Mouse (Mus musculus) kidney, postnatal 25 days (tissue): ENCODE measurements around the gene Ccdc194.

ENCODE experiments used
- DNase-seq, 2 experiments: peaks; one replicate each; pipeline ENCODE4 v3.0.0; 2021; ENCODE audit warnings: mixed read lengths in 2 of 2

Gene Ccdc194

DNA sequence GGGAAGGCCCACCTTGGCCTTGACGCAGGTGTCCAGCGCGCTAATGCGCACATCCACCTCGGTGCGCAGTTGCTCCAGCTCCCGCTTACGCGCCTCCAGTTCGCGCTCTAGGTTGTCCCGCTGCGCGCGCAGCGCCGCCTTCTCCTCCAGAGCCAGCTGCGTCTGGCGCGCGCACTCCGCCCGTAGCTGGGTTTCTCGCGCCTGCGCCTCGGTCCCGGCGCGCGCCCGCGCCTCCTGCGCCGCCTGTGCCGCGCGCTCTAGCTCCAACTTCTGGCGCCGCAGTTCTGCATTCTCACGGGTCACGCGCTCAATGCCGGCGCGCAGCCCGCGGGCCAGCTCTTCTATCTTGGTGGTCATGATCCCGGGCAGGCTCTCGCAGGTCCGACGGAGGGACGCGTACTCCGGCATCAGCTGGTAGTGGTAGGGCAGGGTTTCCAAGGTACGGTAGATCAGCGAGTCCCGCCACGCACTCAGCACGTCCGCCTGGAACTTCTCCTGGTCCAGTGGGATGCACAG is 17.9 kb downstream of the Ccdc194 start:
- DNase-seq = peak; percentile 78 to 89

DNA sequence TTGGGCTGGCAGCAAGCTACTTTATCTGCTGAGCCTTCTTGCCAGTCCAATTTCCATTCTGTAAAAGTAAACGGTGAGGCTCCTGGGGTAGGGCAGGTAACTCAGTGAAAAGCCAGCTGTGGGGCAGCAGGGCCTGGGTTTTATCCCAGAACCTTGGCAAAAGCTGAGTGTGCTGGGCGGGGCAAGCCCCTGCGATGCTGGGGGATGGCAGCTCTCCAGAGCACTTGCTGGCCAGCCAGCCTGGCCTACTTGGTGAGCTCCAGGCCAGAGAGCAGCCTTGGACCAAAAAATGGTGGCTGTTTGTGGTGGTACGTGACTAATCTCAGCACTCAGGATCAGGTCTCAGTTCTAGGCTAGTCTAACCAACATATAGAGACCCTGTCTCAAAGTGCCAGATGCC is 19.5 kb downstream of the Ccdc194 start:
- peak in 1 of 2 experiments; percentile 48 for DNase-seq

DNA sequence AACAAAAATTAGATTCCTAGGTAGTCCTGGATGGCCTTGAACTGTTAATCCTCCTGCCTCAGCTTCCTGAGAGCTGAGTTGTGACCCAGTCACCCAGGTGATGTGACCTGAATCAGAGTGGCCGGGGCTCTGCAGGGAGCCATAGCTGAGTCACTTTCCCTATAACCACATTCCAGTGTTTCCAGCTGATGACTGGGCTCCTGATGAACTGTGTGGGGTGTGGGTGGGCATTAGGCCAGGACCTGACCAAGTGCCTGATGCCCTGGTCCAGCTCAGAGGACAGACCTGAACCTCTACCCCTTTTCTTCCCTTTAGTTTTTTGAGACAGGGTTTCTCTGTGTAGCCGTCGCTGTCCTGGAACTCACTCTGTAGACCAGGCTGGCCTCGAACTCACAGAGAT is 20.2 kb downstream of the Ccdc194 start:
- DNase-seq = no peak

DNA sequence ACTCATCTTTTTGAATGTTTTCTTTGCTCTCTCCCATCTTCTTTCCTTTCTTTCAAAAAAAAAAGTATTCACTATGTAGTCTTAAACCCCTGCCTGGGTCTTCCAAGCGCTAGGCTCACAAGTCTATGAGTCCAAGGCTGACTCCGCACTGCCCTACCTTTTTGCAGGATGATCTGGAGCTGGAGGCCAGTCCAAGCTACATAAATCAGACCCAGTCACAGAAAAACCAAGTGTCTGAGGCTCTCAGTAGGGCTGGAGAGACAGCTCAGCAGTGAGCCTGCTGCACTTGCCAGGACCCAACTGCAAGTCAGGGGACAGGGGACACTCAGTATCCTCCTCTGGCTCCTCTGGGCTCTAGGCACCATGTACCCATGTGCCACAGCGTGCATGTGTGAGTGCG is 21.2 kb downstream of the Ccdc194 start:
- DNase-seq = no peak

DNA sequence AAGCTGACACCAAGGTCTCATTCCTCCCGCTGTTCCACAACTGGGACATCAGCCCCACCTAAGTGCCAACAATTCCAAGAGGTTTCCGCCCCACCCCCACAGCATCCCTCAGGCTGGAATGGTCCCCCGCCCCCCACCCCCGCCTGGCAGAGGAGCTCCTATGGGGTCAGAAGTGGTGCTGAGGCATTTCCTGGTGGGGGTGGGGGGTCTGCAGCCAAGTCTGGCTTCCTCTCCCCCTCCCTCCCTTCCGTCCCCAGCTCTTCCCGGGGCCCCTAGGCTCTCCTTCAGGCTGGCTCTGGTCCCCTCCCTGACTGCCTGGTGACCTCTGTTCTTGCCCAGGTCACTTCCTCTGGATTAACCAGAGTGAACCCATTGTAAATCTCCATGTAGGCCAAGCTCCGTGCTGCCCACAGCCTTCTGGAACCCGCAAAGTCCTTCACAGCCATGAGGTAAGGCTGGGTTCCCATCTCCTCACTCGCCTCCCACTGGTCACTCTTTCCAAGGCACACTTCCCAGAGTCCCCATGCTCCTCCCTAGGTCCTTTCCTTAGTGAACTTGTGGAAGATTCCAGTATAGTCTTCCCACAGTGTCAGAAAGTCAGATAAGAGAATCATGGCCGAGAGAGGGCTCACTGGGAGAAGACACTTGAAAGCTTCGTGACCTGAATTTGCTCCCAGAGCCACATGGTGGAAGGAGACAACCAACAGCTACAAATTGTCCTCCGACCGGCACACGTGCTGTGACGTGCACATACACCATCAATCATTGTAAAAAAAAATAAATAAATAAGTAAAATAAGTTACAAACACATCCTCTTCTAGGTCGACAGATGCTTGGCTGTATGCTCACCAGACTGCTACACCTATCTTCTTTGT is 26.5 kb downstream of the Ccdc194 start:
- peak; percentile 86 to 87 for DNase-seq

DNA sequence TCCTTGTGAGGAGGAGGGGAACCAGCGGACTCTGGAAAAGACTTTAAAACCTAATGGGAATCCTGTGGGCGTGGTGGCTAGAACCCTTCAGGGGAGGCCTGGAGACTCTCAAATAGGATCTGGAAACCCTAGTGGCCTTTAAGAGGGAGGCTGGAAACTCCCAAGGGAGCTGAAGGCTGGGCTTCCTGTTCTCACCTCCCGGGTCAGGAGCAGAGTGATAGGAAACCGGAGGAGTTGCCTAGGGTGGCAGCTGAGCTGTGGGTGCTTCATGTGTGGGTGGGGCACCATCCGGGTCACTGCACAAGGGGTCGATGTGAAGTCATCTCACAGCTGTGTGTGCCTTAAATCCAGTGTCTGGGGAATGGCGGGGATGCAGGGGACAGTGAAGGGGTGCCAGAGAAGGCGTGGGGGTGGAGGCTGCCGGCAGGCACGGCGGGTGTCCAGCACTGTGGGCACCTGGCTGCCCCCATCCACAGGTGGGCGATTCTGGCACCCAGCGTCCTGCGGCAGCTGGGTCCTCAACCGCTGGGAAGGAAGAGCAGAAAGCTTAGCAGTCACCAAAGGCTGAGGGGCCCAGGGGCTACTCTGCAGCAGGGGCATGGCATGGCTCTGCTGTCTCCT is 27.5 kb downstream of the Ccdc194 start:
- peak; percentile 72 to 87 for DNase-seq

DNA sequence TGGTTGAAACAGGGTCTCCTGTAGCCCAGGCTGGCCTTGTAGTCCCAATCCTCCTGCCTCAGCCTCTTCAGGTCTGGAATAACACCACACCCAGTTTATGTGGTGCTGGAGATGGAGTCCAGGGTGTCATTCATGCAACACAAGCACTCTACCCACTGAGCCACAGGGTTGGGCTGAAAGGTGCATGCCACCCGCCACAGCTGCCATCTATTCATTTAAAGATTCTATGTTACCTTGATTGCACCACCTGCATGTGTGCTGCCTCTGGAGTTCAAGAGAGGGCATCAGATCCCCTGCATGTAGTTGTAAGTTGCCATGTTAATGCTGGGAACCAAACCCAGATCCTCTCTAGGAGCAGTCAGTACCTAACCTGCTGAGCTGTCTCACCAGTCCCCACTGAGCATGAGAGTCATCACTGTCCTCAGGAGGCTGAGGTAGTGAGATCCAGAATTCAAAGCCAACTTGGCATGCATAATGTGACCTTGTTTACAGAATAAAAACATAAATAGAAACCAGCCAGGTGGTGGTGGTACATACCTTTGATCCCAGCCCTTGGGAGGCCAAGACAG is 28.4 kb downstream of the Ccdc194 start:
- DNase-seq = no peak

DNA sequence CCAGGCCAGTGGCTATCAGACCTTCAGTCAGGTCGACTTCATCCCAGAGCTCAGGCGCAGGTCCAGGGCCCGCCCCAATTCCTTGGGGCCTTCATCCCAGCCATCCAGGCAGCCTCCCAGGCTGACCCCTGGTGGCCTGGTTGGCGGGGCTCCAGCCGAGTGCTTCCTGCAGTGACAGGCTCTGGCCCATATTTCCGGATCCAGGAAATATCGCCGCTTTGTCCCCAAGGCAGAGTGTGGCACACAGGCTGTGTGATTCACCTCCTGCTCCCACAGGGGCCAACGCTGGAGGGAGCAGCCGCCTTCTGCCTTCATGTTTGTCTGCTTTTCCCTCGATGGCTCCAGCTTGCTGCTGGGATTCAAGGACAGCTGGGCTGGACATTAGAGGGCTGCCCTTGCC is 29.0 kb downstream of the Ccdc194 start:
- peak; percentile 96 to 97 for DNase-seq

DNA sequence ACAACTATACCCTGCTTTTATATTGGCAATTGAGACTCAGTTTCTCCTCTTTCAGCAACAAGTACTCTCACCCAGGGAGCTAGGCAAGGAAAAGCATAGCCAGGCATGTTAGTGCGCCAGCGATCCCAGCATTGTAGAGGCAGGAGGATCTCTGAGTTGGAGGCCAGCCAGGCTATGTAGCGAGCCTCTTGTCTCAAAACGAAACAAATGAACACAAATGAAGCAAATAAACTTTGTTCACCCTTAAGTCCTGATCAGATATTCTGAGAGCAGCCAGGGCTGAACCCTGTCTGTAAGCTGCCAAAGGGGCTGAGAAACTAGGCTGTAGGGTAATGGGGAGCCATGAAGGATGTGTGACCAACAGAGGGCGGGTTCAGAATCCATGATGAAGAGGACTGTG is 29.7 kb downstream of the Ccdc194 start:
- DNase-seq = peak; percentile 58 to 63

DNA sequence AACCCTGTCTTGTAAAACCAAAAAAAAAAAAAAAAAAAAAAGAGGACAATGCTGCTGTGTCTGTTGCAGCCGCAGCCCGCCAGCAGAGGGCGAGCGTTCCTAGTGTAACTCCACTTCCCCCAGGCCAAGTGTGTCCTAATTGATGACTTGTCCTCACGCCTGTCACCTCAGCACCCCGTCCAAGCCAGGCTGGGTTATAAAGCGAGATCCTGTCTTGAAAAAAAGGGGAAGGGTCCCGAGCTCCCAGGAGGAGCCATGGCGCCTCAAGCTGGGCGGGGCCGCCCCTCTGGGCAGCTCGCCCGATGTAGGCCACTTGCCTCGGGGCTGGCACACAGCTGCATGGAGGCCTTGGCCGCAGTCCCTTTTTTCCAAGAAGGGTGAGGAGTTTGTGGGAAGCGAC is 30.5 kb downstream of the Ccdc194 start:
- DNase-seq = peak; percentile 89 to 94

DNA sequence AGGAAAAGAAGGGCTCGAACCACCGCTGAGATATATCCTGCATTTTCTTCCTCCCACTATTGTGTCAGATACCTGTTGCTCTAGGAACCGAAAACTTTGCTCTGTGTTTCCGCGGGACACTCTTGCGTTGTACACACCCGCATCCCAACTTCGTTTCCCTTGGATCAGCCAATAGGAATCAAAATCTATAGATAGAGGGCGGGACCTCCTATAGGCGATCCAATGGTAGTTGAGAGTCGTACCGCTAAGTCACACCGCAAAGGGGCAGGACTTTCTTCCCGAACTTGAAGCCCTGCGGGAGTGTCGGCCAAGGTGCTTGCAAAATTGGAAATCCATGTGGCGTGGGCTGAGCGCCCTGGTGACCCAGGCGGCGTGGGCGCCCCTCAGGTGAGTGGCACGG is 37.1 kb downstream of the Ccdc194 start:
- peak; percentile 85 to 92 for DNase-seq

DNA sequence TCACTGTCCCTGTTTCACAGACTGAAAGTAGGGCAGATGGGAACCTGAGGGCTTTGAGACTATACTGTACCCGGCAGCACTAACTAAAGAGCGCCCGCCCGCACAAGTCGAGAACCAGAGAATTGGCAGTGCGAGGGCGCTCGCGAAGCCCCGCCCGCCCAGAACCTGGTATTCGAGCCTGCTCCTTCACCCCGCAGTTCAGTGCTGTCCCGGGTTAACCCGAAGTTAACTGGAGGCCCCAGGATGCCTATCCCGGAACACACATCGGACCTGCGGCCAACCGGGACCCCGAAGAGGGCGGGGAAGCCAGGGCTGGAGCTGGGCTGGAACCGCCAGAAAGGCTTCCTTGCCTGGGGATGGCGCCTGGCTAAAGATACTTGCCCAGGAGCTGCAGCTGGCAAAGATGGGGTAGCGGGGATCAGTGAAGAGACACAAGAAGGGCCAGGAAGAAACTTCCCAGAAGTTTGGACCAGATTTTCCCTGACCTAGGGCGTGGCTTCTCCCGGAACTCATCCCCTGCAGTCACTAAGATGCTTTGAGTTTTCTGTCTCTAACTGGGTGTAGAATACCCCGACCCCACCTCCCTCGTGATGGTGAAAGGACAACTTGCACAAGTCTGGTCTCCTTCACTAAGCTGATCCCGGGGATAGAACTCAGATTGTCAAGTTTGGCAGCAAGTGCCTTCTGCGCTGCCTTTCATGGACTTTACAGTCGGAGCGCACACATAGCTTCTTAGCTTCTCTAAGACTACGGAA is 37.6 kb downstream of the Ccdc194 start, which contains the start of gene Gtpbp3:
TSS of gene Gtpbp3 (plus strand) at position 413 of the 755 bp plus-strand sequence.
- peak; percentile 89 to 94 for DNase-seq

DNA sequence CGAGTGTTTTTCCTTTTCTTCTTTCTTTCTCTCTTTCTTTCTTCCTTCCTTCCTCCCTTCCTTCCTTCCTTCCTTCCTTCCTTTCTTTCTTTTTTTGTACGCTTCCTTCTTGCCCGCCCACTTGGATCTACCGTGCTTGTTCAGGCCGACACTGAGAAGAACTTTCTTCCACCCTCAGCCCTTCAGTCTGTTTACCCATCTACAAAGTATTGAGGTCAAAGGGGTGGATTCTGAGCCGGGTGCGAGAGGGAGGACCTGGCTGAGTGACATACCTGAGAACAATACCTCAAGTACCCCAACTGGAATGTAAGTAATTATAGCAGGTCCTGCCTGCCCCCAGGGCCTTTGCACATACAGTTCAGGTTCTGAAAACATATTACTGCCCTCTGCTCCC is 39.4 kb downstream of the Ccdc194 start:
- no peak for DNase-seq

DNA sequence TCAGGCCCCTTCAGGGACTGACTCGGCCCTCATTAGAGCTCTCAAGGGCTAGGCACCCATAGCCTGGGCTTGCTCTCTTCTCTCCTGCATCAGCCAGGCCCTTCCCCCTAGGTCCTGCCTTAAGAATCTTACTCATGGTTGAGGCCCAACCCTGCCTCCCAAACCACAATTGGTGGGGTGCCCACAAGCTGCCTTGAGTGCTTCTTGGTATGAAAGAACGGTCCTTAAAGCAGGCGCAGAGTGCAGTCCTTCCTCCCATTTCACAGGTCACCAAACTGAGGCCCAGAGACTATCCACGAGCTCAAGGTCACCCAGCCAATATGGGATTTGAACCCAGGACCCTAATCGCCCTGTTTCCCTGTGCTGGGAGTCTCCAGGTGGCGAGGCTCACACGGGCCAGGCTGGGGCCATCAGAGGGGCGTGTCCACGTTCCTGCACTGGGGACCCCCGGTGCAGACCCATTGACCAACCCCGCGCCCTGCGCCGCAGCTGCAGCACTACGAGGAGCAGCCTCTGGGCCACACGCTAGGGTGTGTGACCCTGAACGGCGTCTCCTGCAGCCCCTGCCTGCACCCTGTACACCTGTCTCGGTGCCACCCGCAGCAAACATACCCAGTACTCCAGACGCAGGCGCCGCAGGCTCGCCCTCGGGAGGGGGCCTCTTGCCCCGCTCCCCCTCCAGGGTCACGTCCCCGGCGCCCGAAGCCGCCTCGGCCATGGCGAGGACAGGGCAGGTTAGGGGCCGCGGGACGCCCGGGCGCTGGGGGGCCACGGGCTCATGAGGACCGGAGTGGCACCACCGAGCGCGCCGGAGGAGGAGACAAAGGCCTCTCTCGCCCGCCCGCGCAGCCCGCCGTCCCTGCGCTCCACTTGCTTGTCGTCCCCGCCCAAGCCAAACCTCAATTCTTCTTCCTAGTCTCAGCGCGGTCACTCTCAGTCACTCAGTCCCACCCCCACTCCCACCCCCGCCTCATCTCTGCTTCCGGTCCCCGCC is 40.1 kb downstream of the Ccdc194 start, which contains the start of gene Ano8:
TSS of gene Ano8 (minus strand) at position 822 of the 994 bp plus-strand sequence.
- DNase-seq = peak; percentile 89 to 95

DNA sequence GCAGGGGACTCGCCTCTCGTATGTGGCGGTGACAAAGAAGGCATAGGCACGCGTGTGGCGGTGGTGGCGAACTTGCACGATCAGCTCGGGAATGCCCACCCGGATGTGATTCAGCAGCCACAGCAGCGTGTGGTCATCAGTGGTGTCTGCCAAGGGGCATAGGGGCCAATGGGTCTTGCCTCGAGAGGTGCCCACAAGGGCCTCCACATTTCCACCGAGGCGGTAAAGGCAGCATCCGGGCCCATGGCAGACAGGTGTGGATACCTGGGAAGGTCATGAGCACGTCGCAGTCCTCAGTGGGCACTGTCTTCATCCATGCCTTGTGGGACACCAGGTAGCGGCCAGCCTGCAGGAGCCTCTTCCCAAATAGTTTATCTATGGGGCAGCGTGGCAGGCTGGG is 40.8 kb downstream of the Ccdc194 start:
- no peak for DNase-seq

DNA sequence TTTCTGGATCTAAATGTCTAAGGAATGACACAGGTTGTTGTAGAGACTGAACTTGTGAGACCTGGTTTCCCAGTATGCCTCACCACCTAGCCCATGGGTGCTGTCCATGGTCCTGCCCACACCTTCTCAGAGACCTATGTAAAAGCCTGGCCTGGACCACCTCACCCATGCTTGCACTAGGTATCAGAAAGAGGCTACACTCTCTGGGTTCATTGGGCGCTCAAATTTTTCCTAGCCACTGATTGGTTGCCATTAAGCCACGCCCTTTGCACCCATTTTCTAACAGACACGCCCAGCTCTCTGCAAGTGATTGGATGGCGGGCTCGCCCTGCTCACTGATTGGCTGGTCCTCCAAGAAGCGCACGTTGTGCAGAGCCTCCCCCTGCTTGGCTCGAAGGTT is 41.6 kb downstream of the Ccdc194 start:
- DNase-seq = peak; percentile 65 to 79

DNA sequence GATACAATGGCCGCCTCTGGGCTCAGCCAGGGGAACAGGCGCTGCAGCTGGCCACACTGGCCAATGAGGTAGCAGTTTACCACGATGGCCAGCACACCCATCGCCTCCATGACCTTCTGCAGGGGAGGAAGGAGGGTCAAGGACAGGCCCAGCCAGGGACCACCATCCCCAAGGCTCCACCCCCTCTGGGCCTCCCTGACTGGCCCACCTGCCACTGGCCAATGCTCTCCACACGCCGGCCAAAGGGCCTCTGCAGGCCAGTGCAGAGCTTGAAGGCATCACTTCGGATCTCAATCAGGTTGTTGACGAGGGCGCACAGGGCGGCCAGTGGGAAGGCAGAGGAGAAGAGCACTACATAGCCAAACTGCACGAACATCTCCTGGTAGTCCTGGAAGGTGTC is 46.6 kb downstream of the Ccdc194 start:
- no peak for DNase-seq

DNA sequence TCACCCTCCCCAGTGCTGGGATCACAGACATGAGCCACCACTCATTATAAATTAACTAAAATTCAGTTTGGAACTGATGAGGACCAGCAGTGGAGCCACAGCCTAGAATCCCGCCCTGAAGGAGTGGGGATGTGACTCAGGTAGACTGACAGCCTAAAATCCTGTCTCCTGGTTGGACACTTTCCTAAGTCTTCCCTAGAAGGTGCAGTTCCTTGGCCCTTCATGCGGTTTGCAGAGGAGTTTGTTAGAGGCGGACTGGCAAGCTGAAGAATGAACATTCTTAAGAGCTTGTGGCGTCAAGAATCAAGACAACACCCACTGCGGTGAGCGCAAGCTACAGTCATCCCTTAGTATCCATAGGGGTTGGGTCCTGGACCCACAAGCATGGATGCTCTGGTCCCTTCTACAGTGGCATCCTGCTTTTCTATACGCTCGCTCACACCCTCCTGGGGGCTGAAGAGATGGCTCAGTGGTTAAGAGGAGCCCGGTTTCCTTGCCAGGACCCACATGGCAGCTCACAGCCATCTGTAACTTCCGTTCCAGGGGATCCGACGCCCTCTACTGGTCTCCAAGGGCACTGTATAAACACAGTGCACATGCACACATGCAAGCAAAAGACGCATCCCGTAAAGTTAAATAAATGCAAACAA is 48.2 kb downstream of the Ccdc194 start:
- no peak for DNase-seq

DNA sequence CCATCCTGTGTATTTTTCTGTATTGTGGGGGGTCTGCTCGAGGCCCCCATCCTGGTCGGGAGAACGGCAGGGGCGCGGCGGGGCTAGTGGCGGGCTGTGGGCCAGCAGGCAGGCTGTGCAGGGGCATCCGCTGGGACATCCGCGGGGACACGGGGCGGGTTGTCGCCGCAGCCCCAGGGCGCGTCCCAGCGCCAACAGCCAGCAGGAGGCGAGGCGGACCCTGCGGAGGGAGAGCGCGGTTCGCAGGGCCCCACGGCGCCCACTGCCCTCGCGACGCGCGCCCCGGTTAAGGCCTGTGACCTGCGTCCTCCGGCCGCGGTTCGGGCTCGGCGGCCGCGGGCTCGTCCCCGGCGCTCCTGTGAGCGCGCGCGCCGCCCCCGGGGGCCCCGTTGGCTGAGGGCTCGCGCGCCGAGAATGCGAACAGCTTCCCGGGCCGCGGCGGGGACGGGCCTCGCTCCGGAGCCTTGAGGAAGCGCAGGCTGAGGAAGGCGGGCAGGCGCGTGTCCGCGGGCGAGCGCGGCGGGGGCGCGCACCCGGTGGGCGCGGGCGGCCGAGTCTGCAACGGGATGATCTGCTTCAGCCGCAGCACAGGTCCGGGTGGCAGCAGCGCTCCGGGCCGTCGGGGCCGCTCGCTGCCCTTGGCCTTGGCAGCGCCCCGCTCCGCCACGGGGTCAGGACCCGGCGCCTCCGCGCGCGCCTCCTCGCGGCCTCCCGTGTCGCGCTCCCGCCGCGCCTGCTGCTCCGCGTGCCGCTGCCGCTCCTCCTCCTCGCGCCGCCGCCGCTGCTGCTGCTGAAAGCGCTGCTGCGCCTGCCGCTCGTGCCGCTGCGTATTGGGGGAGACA is 49.2 kb downstream of the Ccdc194 start:
- DNase-seq = peak; percentile 78 to 93

DNA sequence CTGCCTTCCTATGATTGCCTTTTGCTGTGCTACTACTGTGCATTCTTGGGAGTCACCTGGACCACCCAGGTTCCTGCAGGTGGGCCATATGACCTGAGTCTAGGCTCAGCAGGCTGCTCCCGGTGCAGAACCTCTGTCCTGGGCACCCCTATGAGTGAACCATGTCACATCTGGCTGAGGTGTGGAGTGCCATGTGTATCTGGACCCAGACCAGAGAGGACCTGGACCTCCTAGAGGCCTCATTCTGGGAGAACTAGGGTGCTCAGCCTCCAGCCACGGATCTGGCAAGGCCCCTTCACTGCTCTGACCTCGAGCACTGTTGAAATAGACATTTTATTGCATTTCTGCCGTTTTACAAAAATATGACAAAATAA is 49.8 kb downstream of the Ccdc194 start:
- DNase-seq = no peak
